Mouse (Mus musculus) retina, adult 2 months (tissue): ENCODE results near the gene Arl4a.

Source experiments
- DNase-seq: peaks from one replicate; pipeline ENCODE4 v3.0.0-alpha.2; 2012; ENCODE audit warnings: low read depth, low spot score

Arl4a gene

DNA sequence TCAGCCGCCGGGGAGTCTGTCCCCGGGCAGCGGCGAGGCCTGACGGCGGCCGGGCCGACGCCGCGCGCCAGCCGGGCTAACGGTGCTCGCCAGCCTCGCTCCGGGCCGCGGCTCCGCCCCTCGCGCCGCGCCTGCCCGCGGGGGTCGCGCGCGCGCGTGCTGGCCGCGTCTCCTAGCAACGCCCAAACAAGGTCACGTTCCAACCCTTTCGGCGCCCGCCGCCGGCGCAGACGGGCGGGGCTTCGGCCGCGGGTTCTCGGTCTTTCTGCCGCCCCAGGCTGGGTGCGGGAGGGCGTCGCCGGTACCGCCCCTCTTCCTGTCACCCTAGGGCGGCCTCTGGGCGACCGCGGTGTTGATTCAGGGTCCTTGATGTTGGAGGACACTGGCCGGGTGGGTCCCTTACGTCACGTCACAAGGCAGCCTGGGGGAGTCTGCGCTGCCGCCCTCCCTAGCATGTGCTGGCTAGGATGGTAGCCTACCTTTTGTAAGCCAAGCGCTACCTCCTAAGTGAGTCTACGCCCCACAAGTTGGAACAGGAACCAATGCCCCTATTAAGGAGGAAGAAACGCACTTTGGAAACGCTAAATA is at the start of gene Arl4a:
Gene Arl4a, minus strand, starts transcription at position 150 of the 588 bp plus-strand sequence.
- DNase-seq: peak; percentile 80

DNA sequence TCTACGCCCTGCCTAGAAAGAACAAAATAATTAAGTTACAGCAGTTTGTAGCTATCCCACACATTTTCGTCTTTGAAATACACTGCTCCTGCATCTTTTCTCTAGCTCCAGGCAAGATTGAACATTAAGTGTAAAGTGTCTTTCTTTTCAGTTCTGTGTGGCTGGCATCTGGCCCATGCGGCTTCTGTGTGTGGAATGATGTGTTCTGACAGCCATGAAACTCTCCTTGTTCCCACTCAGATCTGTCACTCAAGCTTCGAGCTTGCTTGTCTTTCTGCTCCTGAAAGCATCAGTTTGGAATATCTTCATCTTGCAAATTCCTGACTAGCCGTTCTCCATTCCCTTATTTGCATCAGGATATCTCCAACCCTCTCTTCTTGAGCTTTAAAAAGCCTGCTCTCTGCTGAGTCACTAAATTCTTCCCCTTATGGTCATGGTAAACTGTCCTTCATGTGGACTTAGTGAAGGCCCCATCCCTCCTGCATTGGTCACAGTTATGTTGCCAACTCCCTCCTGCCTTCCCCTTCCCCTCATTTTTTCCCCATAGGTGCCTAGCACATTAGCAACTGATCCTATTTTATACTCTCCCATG is 48.0 kb upstream of the Arl4a start:
- no peak for DNase-seq

DNA sequence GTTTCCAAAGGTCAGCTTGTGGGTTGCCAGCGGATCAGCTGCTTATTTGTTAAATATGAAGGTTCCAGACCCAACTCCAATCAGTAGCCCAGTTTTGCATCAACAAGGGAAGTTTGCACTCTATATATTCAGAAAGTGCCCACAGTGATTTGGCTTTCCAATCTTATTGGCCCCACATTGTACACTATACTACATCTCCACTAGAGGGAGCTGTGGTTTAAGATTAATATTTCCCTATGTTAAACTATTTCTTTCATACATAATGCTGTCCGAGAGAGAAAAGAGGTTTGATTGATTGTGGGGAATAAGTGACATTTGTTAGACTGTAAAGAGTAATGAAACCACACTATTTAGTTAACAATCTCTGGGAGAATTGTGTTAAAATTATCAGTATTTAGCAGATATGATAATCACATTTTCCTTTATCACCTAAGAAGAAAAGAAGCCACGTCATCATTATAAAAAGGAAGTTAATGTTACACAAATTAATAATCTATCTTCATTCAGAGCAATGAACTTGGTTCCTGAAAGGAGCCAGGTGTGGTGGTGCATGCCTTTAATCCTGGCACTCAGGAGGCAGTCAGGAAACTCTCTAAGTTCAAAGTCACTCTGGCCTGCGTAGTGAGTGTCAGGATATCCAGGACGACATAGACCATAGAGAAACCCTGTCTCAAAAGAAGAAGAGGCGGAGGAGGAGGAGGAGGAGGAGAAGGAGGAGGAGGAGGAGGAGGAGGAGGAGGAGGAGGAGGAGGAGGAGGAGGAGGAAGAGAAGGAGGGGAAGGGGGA is 44.8 kb upstream of the Arl4a start:
- DNase-seq: no peak

DNA sequence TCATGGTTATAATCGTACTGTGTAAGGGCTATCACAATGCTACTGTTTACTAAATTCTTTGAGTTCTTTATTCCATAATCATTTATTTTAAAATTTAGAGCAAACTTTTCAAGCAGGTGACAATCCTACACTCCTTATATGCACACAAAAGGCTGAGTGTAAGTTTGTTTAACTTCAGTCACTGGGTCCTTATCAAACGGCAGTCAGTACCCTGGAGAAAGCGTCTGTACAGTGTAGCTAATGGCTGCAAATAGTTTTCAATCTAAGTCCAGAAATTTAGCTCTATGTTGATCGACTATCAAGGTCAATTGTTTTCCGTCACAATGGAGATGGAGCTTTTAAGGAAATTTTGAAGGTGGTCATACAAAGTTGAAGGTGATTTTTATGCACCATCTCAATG is 44.2 kb upstream of the Arl4a start:
- no peak for DNase-seq

DNA sequence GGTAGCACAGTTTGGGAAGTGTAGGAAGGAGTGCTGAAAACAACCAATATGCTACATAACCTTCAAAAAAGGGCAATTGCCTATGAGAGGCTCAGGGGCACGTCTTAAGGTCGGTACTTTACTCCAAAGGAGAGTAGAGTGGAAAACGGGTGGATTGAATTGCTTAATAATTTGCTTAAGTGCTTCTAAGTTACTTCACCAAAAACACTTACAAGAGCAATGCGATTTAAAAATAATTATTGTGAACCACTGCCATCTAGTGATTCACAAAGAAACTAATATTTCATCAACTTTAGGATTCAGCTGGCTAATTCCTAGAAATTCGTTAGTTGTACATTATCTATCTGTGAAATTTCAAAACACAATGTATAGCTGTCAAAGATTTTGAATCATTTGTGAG is 35.8 kb upstream of the Arl4a start:
- DNase-seq: peak; percentile 3

DNA sequence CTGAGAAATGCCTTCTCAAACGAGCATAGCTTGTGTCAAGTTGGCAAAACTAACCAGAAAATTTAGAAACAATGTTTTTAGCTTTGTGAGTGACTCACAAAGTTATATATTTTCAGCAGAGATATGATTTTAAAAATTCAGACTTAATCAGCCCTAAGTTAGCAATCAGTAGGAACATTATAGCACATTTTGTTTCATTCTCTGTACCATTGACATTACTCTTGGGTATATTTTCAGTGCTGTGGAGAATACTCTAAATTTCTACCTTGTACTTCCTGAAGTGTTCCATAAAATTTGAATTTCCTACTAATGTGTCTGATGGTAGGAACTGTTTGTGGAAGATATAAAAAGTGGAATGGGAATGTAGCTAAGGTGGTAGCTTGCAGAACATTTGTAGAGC is 9.2 kb upstream of the Arl4a start:
- DNase-seq: no peak

DNA sequence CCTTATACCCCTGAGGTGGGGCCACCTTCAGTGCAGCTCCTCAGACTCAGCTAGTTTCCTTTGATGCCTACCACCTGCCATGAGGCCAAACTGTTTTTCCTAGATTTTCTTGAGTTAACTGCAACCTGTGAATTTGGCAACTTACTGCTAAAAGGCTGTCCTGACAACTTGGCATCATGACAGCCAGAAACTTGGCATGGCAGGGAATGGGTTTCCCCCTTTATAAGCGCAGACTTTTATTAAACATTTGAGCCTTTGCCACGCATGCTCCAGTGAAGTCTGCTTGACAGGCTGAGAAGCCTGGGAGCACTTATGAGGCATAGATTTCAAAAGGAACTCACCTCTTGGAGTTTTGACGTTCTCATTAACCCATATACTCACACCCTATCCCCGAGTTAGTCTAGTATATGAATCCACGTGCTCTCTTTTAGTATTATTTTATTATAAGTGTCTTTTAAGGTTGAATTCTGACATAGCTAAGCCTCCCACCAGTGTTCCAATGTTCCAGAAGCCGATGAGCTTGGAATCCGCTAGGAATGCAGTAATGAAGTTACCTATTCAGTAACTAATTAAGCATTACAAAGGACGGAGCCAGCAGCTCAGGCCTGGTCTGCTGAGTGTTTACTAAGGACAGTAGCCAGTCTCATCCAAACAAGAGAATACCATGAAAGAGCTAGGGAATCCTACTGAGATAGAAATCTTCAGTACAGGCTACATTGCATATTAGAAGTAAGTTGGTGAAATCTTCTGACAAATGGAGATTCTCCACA is 6.2 kb upstream of the Arl4a start:
- DNase-seq: no peak

DNA sequence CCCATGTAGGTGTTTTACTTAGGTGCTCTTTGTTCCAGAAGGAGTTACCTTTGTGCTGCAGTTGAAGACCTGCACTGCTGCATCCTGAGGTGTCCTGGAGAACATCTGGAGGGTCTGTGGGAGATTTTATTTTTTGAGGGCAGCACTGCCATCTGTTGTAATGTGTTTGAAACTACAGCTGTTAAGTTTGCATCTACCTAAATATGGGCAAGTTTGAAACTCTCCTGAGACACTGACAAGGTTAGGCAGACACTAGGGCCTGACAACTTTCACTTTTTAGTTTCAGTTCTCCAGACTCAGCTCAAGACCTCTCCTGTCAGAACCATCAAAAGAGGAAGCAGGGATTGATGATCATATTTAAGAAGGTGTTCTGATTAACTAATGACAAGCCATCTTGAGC is 2.2 kb upstream of the Arl4a start:
- DNase-seq: no peak

DNA sequence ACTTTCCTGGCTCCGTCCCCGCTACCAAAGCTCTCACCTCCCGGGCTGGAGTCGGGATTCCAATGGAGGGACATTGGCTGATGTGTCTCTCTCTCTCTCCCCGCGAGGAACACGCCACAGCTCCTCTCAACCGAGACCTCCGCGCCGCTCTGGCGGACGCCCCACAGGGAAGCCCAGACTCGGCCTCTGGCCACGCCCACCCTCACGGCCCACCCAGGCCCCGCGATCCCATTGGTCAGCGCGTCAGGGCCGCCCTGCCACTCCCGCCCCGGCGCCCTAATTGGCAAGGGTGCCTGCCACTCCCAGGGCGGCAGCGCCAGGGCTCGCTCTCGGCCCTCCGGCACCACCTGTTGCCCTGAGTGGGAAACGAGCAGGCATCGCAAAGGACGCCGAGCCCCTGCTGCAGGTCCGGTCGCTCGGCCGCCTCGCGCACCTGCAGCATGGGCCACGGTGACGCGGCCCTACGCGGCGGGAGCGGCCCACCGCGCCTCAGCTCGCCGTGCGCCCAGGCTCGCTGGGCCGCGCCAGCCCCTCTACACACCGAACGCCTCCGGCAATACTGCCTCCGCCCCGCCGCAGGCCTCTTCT is 505 bp downstream of the Arl4a start:
- peak; percentile 91 for DNase-seq

DNA sequence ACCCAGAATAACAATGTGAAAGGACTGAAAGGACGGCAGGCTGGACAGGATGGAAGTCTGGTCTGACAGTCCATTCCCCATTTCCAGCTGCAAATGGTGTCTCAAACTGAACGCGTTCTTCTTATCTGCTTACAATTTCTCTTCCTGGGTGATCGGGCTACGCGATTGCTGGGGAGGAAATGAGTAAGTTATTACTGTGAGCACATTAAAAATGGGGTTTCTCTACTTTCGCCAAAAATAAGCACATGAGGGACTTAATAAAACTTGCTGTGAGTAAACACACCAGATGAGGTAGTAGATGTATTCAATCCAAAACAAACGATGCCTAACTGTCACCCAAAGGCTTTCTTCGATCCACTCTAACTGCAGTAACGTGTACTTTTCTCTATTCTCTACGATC is 1.2 kb downstream of the Arl4a start:
- no peak for DNase-seq

DNA sequence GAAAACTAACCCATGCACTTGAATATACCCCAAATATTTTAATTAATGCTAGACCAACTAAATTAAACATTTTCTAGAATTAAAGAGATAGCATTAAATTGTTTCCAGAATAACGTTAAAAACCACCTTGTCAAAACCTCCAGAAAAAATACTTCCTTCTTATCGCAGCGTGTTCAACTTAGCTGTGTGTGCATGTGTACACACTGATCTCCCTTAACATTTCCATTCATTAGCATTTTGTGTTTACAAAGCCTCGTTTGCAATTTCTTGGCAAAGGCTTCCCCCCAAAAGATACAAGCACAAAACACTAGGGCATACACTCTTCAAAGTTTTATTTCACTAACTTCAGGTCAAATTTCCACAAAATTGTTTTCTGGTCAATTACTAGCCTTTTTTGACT is 2.3 kb downstream of the Arl4a start:
- DNase-seq: no peak

DNA sequence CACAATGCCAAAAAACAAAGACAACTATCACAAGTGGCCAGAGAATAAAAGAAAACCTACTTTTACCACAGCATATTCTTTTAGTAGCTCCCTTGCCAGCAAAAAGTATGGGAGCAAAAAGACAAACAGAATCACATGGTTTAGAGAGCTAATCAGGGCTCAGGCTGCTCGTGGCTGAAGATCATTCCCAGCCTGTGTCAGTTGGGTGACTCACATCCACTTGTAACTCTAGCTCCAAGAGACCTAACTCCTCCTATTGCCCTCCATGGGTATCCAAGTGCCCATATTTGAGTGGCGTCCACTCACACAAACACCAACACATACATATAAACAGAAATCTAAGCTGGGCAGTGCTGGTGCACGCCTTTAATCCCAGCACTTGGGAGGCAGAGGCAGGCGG is 8.6 kb downstream of the Arl4a start:
- DNase-seq: no peak

DNA sequence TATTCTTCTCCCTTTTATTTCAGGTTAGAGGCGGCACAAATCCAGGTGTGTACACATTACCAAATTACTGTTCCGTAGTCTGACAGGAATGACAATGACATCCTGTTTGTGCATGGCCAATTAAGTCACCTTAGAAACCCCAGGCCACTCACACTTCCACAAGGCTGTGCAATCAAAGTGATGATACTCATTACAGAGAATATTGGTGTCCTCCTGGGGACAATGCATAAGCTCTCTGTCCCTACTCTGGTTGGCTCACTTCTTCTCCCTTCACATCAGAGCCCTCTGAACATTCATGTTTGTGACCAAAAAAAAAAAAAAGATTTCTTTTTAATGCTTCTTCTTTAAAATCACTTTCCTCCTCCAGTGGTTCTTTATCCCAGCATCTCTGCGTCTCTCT is 10.0 kb downstream of the Arl4a start:
- no peak for DNase-seq

DNA sequence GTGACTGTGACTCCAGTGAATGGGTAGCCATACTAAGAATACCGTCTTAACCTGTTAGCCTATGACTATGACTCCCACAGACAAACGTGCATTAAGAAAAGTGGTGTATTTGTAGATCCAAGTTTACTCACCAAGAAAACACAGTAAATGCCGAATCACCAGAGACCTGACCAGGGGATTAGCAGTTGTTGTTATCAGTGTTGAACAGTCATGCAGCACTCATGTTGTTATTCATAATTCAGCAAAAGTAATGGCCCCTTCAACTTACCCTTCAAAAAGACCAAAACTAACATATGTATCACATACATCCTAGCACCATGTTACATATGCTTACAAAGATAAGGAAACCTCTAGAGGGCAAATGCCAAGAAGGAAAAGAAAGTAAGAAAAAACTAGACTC is 10.4 kb downstream of the Arl4a start:
- no peak for DNase-seq

DNA sequence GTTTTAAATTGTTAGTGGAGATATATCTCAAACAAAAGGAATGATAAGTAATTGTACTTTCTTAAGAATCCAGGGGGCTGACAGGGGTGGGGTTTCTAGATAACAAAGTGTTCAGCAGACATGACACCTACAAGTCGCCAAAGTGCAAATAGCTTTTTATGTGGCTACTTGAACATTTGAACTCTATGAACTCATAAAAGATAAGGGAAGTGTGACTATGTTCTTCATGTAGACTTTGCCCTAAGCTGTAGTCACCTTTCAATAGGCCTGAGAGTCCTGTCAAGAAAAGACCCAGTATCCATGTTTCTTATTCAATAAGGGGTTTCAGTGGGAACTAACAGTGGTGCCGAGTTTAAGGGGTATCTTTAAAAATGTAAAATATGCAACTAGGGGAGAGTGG is 13.9 kb downstream of the Arl4a start:
- DNase-seq: no peak

DNA sequence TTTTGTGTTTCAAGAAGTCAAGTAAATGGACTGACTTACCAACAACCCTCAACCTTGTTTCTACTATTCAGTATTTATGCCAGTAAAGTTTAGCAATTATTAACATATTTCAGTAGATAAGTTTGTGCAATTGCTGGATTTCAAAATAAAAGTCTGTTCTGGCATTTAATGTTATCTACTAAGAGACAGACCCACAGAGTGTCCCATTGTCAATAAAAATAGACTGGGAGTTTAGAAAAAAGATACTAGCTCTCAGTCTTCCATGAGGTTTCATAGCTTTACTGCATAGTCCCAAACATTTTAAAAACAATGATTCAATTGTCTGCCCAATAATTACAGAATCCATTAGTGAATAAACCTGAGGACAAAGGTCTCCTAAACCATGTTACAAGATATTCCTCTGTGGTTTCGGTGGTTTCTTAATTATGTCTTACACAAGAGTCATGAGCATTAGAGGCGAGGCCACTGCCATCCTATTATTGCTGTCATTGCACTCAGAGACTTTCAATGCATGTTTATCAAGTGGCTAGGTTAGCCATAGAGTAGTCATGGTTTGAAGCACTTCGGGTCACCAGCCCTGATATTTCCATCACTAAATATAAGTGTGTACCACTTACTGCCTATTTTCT is 14.7 kb downstream of the Arl4a start:
- DNase-seq: no peak

DNA sequence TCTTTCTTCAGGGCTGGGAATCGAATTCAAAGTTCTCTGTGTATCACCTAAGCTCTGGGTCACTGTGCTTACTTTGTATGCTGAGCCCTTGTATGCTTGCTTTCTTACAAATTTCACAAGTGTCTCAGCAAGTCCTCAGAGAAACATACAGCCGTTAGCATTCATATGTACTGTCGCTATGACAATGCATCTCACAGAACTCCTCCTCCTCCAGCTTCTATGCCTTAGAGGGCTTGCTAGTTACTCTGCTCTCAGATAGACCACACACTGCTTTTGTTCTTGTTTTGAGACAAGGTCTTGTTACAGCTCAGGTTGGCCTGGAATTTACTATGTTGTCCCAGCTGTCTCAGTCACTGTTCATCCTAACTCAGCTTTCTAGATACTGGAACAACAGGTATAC is 15.5 kb downstream of the Arl4a start:
- DNase-seq: no peak

DNA sequence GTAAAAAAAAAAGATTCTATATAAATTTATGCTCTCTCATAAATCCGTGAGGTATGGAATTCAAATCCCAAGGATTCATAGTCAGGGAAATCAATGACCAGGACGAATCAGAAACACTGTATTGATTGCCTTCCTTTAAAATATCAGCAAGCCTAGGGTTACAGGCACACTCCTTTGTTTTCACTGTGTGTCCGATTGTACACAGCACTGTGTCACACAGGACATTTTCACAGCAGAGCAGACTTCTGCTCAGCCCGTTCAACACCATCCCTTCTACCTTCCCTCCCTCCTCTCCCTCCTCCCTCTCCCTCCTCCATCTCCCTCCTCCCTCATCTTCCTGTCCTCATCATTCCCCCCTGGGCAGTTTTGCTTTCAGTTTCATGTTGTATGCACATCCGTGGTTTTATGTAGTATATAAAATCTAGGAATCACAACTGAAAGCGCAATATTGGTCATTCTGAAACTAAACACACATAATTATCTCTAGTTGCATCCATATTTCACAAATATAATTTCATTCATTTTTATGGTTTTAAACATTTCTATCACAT is 19.8 kb downstream of the Arl4a start:
- DNase-seq: no peak

DNA sequence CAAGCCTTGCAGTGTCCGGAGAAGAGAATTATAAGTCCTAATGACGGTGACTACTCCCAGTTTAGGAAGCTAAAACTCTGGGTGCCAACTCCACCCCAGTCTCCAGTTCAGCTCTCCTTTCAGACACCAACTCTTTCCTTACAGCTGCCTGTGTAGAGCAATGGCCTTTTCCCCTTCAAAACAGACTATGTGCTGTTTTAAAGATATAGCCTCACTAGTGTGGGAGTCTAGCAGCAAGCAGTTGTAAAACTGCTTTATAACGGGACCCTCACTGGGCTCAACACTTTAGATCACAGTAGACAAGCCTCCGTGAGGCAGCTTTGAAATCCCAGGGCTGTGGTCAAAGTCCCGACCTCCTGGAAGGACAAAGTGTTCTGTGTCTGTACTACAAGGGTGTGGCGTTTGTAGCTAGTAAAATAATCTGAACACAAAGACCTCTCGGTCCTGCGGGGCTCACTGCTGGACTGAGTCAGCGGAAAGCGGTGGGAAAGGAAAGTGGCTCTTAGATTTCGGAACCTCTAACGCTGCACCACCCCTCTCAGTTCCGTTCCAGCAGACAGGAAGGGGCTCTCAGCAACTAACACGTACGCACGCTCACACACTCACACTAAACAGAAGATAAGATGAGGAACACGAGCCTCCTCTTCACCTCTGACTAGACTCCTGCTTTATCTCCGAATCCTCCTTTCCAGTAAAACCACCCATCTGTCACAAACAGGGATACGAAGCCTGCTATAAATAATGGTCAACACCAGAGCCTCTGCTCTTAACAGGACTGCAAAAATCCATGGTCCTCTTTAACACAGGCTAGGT is 21.0 kb downstream of the Arl4a start:
- DNase-seq: no peak

DNA sequence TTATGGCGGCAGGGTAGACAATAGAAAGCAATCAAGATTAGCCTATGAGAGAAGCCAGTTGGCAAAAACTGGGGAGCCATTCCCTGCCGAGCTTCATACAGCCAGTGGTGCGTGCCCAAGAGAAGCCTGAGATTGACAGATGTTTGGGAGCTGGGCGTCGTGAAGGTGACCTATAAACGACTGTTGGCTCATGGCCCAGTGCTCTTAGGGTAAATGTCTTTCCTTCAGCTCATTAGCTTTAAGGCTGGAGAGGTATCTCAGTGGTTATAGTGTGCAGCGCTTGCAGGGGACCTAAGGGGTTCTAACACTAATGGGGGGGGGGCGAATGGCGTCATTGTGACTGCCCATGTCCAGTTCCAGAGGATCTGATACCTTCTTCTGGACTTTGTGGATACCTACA is 21.8 kb downstream of the Arl4a start:
- no peak for DNase-seq
